Mouse (Mus musculus) kidney, postnatal 25 days (tissue): ENCODE results near the gene Hsh2d.

Experiments
- DNase-seq, 2 experiments: peaks; one replicate each; pipeline ENCODE4 v3.0.0; 2021; ENCODE audit warnings: mixed read lengths in 2 of 2

Gene Hsh2d

GRCm38 (mm10) chr8:72189417-72190214, at the start of gene Hsh2d:
TSS of gene Hsh2d (plus strand) at chr8:72189638.
- DNase-seq: no peak

DNA sequence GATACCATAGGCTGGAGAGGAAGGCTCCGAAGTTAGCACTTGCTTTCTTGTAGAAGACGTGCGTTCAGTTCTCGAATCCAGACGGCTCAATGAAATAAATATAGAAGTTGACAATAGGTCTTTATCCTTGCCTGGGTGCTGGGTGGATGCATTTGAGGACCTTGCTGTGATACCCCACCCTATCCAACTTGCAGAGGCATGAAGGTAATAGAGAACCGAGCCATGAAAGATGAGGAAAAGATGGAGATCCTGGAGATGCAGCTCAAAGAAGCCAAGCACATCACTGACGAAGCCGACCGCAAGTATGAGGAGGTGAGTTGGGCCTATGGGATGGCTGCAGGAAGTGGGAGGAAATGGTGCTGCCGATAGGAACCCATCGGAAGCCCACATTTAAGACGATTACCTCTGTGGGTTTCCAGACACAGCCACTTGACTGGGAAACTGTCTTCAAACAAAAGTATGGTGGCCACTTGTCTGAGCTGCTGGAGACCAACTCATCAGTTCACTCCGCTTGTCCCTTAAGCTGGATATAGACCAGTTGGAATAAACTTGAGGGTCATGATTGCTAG, 46.1 kb upstream of the Hsh2d start:
- no peak for DNase-seq

DNA sequence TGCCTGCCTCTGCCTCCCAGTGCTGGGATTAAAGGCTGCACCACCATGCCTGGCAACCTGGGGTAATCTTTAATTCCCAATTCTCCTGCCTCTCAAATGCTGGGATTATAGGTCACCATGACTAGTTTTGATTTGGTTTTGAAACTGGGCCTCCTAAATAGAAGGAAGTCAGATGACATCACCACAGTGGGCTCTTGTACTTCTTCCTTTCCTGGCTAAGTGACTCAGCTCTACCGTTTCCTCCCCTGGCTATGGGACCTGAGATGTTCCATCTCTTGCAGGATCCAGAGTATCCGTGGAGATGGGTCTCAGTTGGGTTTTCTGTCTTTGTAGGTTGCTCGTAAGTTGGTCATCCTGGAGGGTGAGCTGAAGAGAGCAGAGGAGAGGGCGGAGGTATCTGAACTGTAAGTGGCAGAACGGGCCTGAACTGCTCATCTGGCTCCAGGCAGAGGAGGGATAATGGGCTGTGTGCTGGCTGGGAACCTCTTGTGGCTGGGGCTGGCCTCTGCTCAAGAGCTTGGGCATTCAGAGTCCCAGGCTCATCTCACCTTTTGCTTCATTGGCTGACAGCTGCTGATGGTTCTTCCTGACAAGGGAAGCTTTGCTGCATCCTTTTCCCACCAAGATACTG, 45.0 kb upstream of the Hsh2d start:
- DNase-seq: no peak

- DNase-seq: no peak
These were observed 43.9 kb upstream of the Hsh2d start for GRCm38 (mm10) chr8:72145511-72145910.

DNA sequence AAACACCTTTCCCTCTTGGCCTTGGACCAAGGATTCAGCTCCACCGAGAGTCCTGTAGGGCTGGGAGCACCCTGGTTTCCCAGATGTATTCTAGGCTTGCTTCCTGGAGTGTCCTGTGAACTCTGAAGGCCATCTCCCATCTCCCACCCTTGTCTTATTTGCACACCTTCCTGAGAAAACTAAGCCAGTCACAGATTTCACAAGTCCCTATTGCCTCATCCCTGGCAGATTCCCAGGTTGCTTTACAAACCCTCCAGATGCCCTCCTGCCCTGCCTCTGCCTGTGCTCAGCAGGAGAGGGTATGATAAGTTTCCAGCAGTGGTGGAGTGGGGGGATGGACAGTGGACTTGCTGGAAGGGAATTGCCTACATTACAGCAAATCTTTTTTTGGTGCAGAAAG, 43.4 kb upstream of the Hsh2d start:
- DNase-seq: no peak

- no peak for DNase-seq
These were observed 42.9 kb upstream of the Hsh2d start for GRCm38 (mm10) chr8:72146556-72146955.

- DNase-seq: peak in 1 of 2 experiments; percentile 31
These were observed 42.2 kb upstream of the Hsh2d start for GRCm38 (mm10) chr8:72147266-72147665.

GRCm38 (mm10) chr8:72149056-72149455, 40.4 kb upstream of the Hsh2d start:
- DNase-seq: no peak

GRCm38 (mm10) chr8:72151418-72152078, 37.9 kb upstream of the Hsh2d start:
- DNase-seq: no peak

GRCm38 (mm10) chr8:72153382-72153781, 36.1 kb upstream of the Hsh2d start:
- DNase-seq: no peak

GRCm38 (mm10) chr8:72158096-72158495, 31.3 kb upstream of the Hsh2d start:
- DNase-seq: peak in 1 of 2 experiments; percentile 26

- DNase-seq: peak in 1 of 2 experiments; percentile 21
These were observed 30.7 kb upstream of the Hsh2d start for GRCm38 (mm10) chr8:72158726-72159125.

GRCm38 (mm10) chr8:72160007-72160406, 29.4 kb upstream of the Hsh2d start:
- DNase-seq: no peak

GRCm38 (mm10) chr8:72160707-72161697, 28.4 kb upstream of the Hsh2d start, which contains the start of gene Rab8a:
TSS of gene Rab8a (plus strand) at chr8:72161200.
- peak; percentile 99 to 100 for DNase-seq

- DNase-seq: peak in 1 of 2 experiments; percentile 15
These were observed 26.6 kb upstream of the Hsh2d start for GRCm38 (mm10) chr8:72162821-72163220.

GRCm38 (mm10) chr8:72169098-72169668, 20.3 kb upstream of the Hsh2d start:
- DNase-seq: no peak

DNA sequence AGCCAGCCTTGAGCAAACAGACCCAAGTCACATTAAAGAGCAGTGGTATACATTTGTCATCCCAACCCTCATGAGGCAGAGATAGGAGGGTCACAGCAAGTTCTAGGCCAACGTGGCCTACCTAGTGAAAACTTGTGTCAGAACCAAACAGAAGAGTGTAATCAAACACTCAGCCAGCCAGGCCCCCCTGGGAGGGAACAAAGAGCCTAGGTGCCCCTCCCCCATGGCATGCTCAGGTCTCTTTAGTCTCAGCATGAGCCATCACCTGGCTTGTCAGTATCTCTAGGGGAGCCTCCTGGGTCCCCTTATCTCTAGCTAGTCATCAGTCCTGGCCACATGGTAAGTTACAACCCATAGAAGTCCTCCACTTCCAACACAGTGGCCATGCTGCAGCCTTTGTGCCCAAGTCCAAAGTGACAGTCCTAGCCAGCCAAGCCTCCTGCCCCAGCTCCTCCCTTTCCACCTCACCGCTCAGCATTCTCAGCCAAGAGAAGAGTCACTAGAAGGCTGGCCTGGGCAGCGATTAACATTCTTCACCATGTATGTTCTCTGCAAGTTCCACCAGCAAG, 19.7 kb upstream of the Hsh2d start:
- DNase-seq: peak; percentile 66 to 86

GRCm38 (mm10) chr8:72177346-72177925, 12.0 kb upstream of the Hsh2d start:
- DNase-seq: peak; percentile 59 to 87

DNA sequence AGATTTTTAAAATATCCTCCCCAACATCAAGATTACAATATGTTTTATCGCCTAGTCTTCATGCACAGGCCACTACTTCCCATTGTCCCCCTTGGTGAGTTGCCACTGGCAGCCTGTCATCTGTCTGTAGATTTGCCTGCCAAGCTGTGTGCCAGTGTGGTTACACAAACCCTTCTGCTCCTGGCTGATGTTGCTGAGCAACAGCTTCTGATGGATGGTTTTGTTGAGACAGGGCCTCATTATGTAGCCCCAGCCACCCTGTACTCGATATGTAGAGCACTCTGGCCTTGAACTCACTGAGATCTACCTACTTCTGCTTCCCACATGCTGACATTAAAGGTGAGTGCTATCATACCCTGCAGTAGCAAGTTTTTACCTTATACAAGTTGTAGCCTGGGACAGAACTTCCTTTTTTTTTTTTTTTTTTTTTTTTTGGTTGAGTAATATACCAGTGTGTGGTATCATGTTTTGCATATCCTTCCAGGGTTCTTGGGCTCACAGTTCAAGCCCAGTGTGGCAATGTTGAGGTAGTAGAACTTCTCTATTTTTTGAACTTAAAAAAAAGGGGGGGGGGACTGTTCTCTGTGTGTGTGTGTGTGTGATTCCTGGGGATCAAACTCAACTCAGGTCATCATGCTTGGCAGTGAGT, 5.8 kb upstream of the Hsh2d start:
- DNase-seq: no peak

GRCm38 (mm10) chr8:72187793-72188331, 1.6 kb upstream of the Hsh2d start:
- DNase-seq: no peak
